Mouse (Mus musculus) limb, embryonic 14.5 days (tissue): ENCODE measurements around the gene 1700123O20Rik. TPM values are rescaled to one million over a fixed set of nuclear protein-coding genes. Genes with fewer than 3 reads are reported as not detected.

Experiments
- ATAC-seq: fragments of 200-750 bp; cut with Nextera tagmentation; 2 replicates; pipeline ENCODE4 v1.8.0; 2017; ENCODE audit warnings: low read depth, moderate number of reproducible peaks, moderate TSS enrichment; ENCODE audit not compliant: low FRiP score
- DNase-seq: peaks from one replicate; pipeline ENCODE4 v3.0.0-alpha.2; 2015; ENCODE audit warnings: low spot score
- H3K27ac ChIP-seq: fragments of 300-500 bp; sonication (generic); replicated peaks from 2 replicates; pipeline ENCODE4 v1.5.1; 2014; ENCODE audit warnings: low read depth, mild to moderate bottlenecking, low read length, moderate library complexity, mixed read lengths
- H3K27me3 ChIP-seq: fragments of 300-500 bp; sonication (generic); 2 replicates; pipeline ENCODE4 v1.6.1; 2014; ENCODE audit warnings: low read length, mixed read lengths; ENCODE audit not compliant: control insufficient read depth, insufficient read depth
- H3K36me3 ChIP-seq: fragments of 300-500 bp; sonication (generic); 2 replicates; pipeline ENCODE4 v1.6.1; 2014; ENCODE audit warnings: mild to moderate bottlenecking, low read length, moderate library complexity, mixed read lengths; ENCODE audit not compliant: control insufficient read depth, insufficient read depth
- H3K4me1 ChIP-seq: fragments of 300-500 bp; sonication (generic); 2 replicates; pipeline ENCODE4 v1.6.1; 2014; ENCODE audit warnings: antibody characterized with exemption, low read length, mixed read lengths; ENCODE audit not compliant: control insufficient read depth, insufficient read depth
- H3K4me2 ChIP-seq: fragments of 300-500 bp; sonication (generic); replicated peaks from 2 replicates; pipeline ENCODE4 v1.6.1; 2014; ENCODE audit warnings: low read depth, mild to moderate bottlenecking, low read length, moderate library complexity; ENCODE audit not compliant: severe bottlenecking
- H3K4me3 ChIP-seq: fragments of 300-500 bp; sonication (generic); replicated peaks from 2 replicates; pipeline ENCODE4 v1.5.1; 2014; ENCODE audit warnings: low read length
- H3K9ac ChIP-seq: fragments of 300-500 bp; sonication (generic); 2 replicates; pipeline ENCODE4 v1.6.1; 2014; ENCODE audit warnings: mild to moderate bottlenecking, low read depth, low read length, moderate library complexity; ENCODE audit not compliant: severe bottlenecking
- H3K9me3 ChIP-seq: fragments of 300-500 bp; sonication (generic); 2 replicates; pipeline ENCODE4 v1.6.1; 2016; ENCODE audit warnings: low read length; ENCODE audit not compliant: control insufficient read depth
- POLR2A ChIP-seq: fragments of 200-500 bp; IDR thresholded peaks from 2 replicates; pipeline ENCODE4 v1.8.0; 2012; ENCODE audit warnings: inconsistent platforms, mild to moderate bottlenecking, moderate library complexity, borderline replicate concordance; ENCODE audit not compliant: insufficient read depth, insufficient read length; ENCODE audit errors: extremely low read depth
- WGBS: fragments of 180-500 bp; shearing (Covaris S2); extraction: QIAGEN DNeasy Blood & Tissue Kit; methylation state at CpG from one replicate; pipeline ENCODE4 v1.1.7; 2014; 5-methylcytosine and 5-hydroxymethylcytosine counted together
- microRNA-seq: library from miRNA; unstranded; fragments of <30 nt; microRNA quantifications from one replicate; pipeline ENCODE4, GENCODE M21; 2016
- polyA plus RNA-seq, 2 experiments: library from polyadenylated mRNA; depleted of rRNA in 1 of 2; stranded (reverse) in 1 of 2; unstranded in 1 of 2; fragments of >200 nt; fragmentation: Nextera tagmentation in 1 of 2; extraction: Ambion mirVana in 1 of 2; gene quantifications; 2 replicates each; pipeline versions ENCODE4 v1.2.1 to v1.2.3; 2012 to 2014

The 1700123O20Rik gene
- polyA plus RNA-seq, 2 experiments, result 82.3 to 90.2 TPM

GRCm38 (mm10) chr14:54737634-54738033 is 51.6 kb downstream of the 1700123O20Rik start:
- DNase-seq, result no peak

More at GRCm38 (mm10) chr14:54737634-54738033, 51.6 kb downstream of the 1700123O20Rik start:
- Histone ChIP-seq H3K27me3 (no peaks in the 10 kb centered on the region), H3K4me3 (no peak overlapping the region), H3K4me1 (no peaks in the 10 kb centered on the region), H3K36me3 (no peaks in the 10 kb centered on the region), H3K9ac (no peak overlapping the region), H3K27ac (no peak overlapping the region), H3K9me3 (no peaks in the 10 kb centered on the region), H3K4me2 (no peak overlapping the region)
- no peak for TF ChIP-seq POLR2A
- 77% methylated on average over 10 of the region's 10 CpGs for WGBS
- ATAC-seq, result no peak

Small RNAs within 50 kb of the gene (microRNA-seq; reads per million reads assigned to microRNA genes)
- not detected for gene Mir6948

Other genes with a start within 250 kb of the 1700123O20Rik start
- 45.7 and 55.7 TPM in 2 replicates for gene Lrp10, start 222.1 kb upstream of the 1700123O20Rik start, polyA plus RNA-seq (2012; rRNA removed)
- 40.7 and 40.9 TPM in 2 replicates for gene Lrp10, start 222.1 kb upstream of the 1700123O20Rik start, polyA plus RNA-seq (2014; fragmentation: Nextera tagmentation; extraction: Ambion mirVana)
- 1.7 TPM in 2 replicates for gene Rem2, start 210.1 kb upstream of the 1700123O20Rik start, polyA plus RNA-seq (2012; rRNA removed)
- 1.4 and 2.1 TPM in 2 replicates for gene Rem2, start 210.1 kb upstream of the 1700123O20Rik start, polyA plus RNA-seq (2014; fragmentation: Nextera tagmentation; extraction: Ambion mirVana)
- gene Prmt5, start 168.7 kb upstream of the 1700123O20Rik start, polyA plus RNA-seq (2012; rRNA removed), result 72.7 and 77.0 TPM in 2 replicates
- gene Prmt5, start 168.7 kb upstream of the 1700123O20Rik start, polyA plus RNA-seq (2014; fragmentation: Nextera tagmentation; extraction: Ambion mirVana), result 68.5 and 74.3 TPM in 2 replicates
- 33.8 and 39.4 TPM in 2 replicates for gene Haus4, start 131.6 kb upstream of the 1700123O20Rik start, polyA plus RNA-seq (2012; rRNA removed)
- 45.1 and 46.8 TPM in 2 replicates for gene Haus4, start 131.6 kb upstream of the 1700123O20Rik start, polyA plus RNA-seq (2014; fragmentation: Nextera tagmentation; extraction: Ambion mirVana)
- gene Ajuba, start 108.7 kb upstream of the 1700123O20Rik start, polyA plus RNA-seq (2012; rRNA removed), result 61.4 and 66.1 TPM in 2 replicates
- gene Ajuba, start 108.7 kb upstream of the 1700123O20Rik start, polyA plus RNA-seq (2014; fragmentation: Nextera tagmentation; extraction: Ambion mirVana), result 18.1 and 24.2 TPM in 2 replicates
- gene 4931414P19Rik, start 80.2 kb upstream of the 1700123O20Rik start, polyA plus RNA-seq (2012; rRNA removed), result 13.5 and 14.0 TPM in 2 replicates
- gene 4931414P19Rik, start 80.2 kb upstream of the 1700123O20Rik start, polyA plus RNA-seq (2014; fragmentation: Nextera tagmentation; extraction: Ambion mirVana), result 4.4 and 7.3 TPM in 2 replicates
- gene Psmb5, start 68.2 kb upstream of the 1700123O20Rik start, polyA plus RNA-seq (2012; rRNA removed), result 196 and 235 TPM in 2 replicates
- 357 and 375 TPM in 2 replicates for gene Psmb5, start 68.2 kb upstream of the 1700123O20Rik start, polyA plus RNA-seq (2014; fragmentation: Nextera tagmentation; extraction: Ambion mirVana)
- 0.01 and 0.09 TPM in 2 replicates for gene Psmb11, start 64.8 kb upstream of the 1700123O20Rik start, polyA plus RNA-seq (2012; rRNA removed)
- gene Psmb11, start 64.8 kb upstream of the 1700123O20Rik start, polyA plus RNA-seq (2014; fragmentation: Nextera tagmentation; extraction: Ambion mirVana), result not detected in 2 replicates
- gene Gm17606, start 45.3 kb upstream of the 1700123O20Rik start, polyA plus RNA-seq (2012; rRNA removed), result not detected in 2 replicates
- gene Gm17606, start 45.3 kb upstream of the 1700123O20Rik start, polyA plus RNA-seq (2014; fragmentation: Nextera tagmentation; extraction: Ambion mirVana), result not detected in 2 replicates
- gene Cdh24, start 44.9 kb upstream of the 1700123O20Rik start, polyA plus RNA-seq (2012; rRNA removed), result 50.0 and 74.9 TPM in 2 replicates
- 5.7 and 6.4 TPM in 2 replicates for gene Cdh24, start 44.9 kb upstream of the 1700123O20Rik start, polyA plus RNA-seq (2014; fragmentation: Nextera tagmentation; extraction: Ambion mirVana)
- gene Acin1, start 715 bp downstream of the 1700123O20Rik start, polyA plus RNA-seq (2012; rRNA removed), result 280 and 297 TPM in 2 replicates
- gene Acin1, start 715 bp downstream of the 1700123O20Rik start, polyA plus RNA-seq (2014; fragmentation: Nextera tagmentation; extraction: Ambion mirVana), result 99.4 and 118 TPM in 2 replicates
- gene Gm29776, start 12.6 kb downstream of the 1700123O20Rik start, polyA plus RNA-seq (2012; rRNA removed), result 0.04 and 0.06 TPM in 2 replicates
- gene Gm29776, start 12.6 kb downstream of the 1700123O20Rik start, polyA plus RNA-seq (2014; fragmentation: Nextera tagmentation; extraction: Ambion mirVana), result 0.21 TPM in 1 of 2 replicates, not detected in the other
- gene Cebpe, start 26.0 kb downstream of the 1700123O20Rik start, polyA plus RNA-seq (2012; rRNA removed), result 0.23 and 0.36 TPM in 2 replicates
- 0.17 and 0.30 TPM in 2 replicates for gene Cebpe, start 26.0 kb downstream of the 1700123O20Rik start, polyA plus RNA-seq (2014; fragmentation: Nextera tagmentation; extraction: Ambion mirVana)
- gene Slc7a8, start 95.7 kb downstream of the 1700123O20Rik start, polyA plus RNA-seq (2012; rRNA removed), result 5.8 and 6.9 TPM in 2 replicates
- gene Slc7a8, start 95.7 kb downstream of the 1700123O20Rik start, polyA plus RNA-seq (2014; fragmentation: Nextera tagmentation; extraction: Ambion mirVana), result 4.5 and 4.7 TPM in 2 replicates
- gene Rnf212b, start 127.9 kb downstream of the 1700123O20Rik start, polyA plus RNA-seq (2012; rRNA removed), result not detected in 2 replicates
- gene Rnf212b, start 127.9 kb downstream of the 1700123O20Rik start, polyA plus RNA-seq (2014; fragmentation: Nextera tagmentation; extraction: Ambion mirVana), result not detected in 2 replicates
- 5.9 and 6.3 TPM in 2 replicates for gene Homez, start 184.7 kb downstream of the 1700123O20Rik start, polyA plus RNA-seq (2012; rRNA removed)
- 9.0 and 9.2 TPM in 2 replicates for gene Homez, start 184.7 kb downstream of the 1700123O20Rik start, polyA plus RNA-seq (2014; fragmentation: Nextera tagmentation; extraction: Ambion mirVana)
- 7.0 and 8.0 TPM in 2 replicates for gene Ppp1r3e, start 191.3 kb downstream of the 1700123O20Rik start, polyA plus RNA-seq (2012; rRNA removed)
- 0.86 and 1.4 TPM in 2 replicates for gene Ppp1r3e, start 191.3 kb downstream of the 1700123O20Rik start, polyA plus RNA-seq (2014; fragmentation: Nextera tagmentation; extraction: Ambion mirVana)
- 44.4 and 46.6 TPM in 2 replicates for gene Bcl2l2, start 197.2 kb downstream of the 1700123O20Rik start, polyA plus RNA-seq (2012; rRNA removed)
- gene Bcl2l2, start 197.2 kb downstream of the 1700123O20Rik start, polyA plus RNA-seq (2014; fragmentation: Nextera tagmentation; extraction: Ambion mirVana), result 5.4 and 5.5 TPM in 2 replicates
- gene Gm20521, start 197.2 kb downstream of the 1700123O20Rik start, polyA plus RNA-seq (2012; rRNA removed), result 0.16 and 1.7 TPM in 2 replicates
- gene Gm20521, start 197.2 kb downstream of the 1700123O20Rik start, polyA plus RNA-seq (2014; fragmentation: Nextera tagmentation; extraction: Ambion mirVana), result 0.19 TPM in 1 of 2 replicates, not detected in the other
- 476 and 495 TPM in 2 replicates for gene Pabpn1, start 206.3 kb downstream of the 1700123O20Rik start, polyA plus RNA-seq (2012; rRNA removed)
- 137 and 147 TPM in 2 replicates for gene Pabpn1, start 206.3 kb downstream of the 1700123O20Rik start, polyA plus RNA-seq (2014; fragmentation: Nextera tagmentation; extraction: Ambion mirVana)
- gene Slc22a17, start 226.9 kb downstream of the 1700123O20Rik start, polyA plus RNA-seq (2012; rRNA removed), result 403 and 594 TPM in 2 replicates
- gene Slc22a17, start 226.9 kb downstream of the 1700123O20Rik start, polyA plus RNA-seq (2014; fragmentation: Nextera tagmentation; extraction: Ambion mirVana), result 57.9 and 64.3 TPM in 2 replicates
- 117 and 171 TPM in 2 replicates for gene Efs, start 239.9 kb downstream of the 1700123O20Rik start, polyA plus RNA-seq (2012; rRNA removed)
- gene Efs, start 239.9 kb downstream of the 1700123O20Rik start, polyA plus RNA-seq (2014; fragmentation: Nextera tagmentation; extraction: Ambion mirVana), result 58.9 and 66.9 TPM in 2 replicates
- 0.31 and 0.77 TPM in 2 replicates for gene Il25, start 246.5 kb downstream of the 1700123O20Rik start, polyA plus RNA-seq (2012; rRNA removed)
- 0.19 TPM in 1 of 2 replicates, not detected in the other for gene Il25, start 246.5 kb downstream of the 1700123O20Rik start, polyA plus RNA-seq (2014; fragmentation: Nextera tagmentation; extraction: Ambion mirVana)